Mouse (Mus musculus): Measurements from ENCODE around the gene Mad1l1. TPM values are rescaled to one million over a fixed set of nuclear protein-coding genes. Genes with fewer than 3 reads are reported as not detected.

Mad1l1 gene
- total RNA-seq, 2 experiments from 2014 or later = 15.2 to 16.3 TPM

GRCm38 (mm10) chr5:140213001-140213400 is 108.4 kb downstream of the Mad1l1 start:
- DNase-seq = no peak

- DNase-seq = no peak
Measured at GRCm38 (mm10) chr5:140210417-140211184, 110.8 kb downstream of the Mad1l1 start.

GRCm38 (mm10) chr5:140208743-140209409 is 112.5 kb downstream of the Mad1l1 start:
- DNase-seq = peak; percentile 31 to 55

GRCm38 (mm10) chr5:140206726-140207703 is 114.3 kb downstream of the Mad1l1 start:
- no peak for DNase-seq

- DNase-seq = no peak
Measured at GRCm38 (mm10) chr5:140205991-140206390, 115.4 kb downstream of the Mad1l1 start.

- no peak for DNase-seq
Measured at GRCm38 (mm10) chr5:140204465-140204864, 116.9 kb downstream of the Mad1l1 start.

GRCm38 (mm10) chr5:140204037-140204436 is 117.3 kb downstream of the Mad1l1 start:
- DNase-seq = no peak

- DNase-seq = no peak
Measured at GRCm38 (mm10) chr5:140202451-140202850, 118.9 kb downstream of the Mad1l1 start.

- DNase-seq = no peak
Measured at GRCm38 (mm10) chr5:140201566-140201965, 119.8 kb downstream of the Mad1l1 start.

- no peak for DNase-seq
Measured at GRCm38 (mm10) chr5:140201109-140201508, 120.2 kb downstream of the Mad1l1 start.

GRCm38 (mm10) chr5:140197705-140198104 is 123.6 kb downstream of the Mad1l1 start:
- DNase-seq = peak; percentile 55 to 80

GRCm38 (mm10) chr5:140196446-140196845 is 124.9 kb downstream of the Mad1l1 start:
- no peak for DNase-seq

GRCm38 (mm10) chr5:140194173-140194572 is 127.2 kb downstream of the Mad1l1 start:
- DNase-seq = peak; percentile 51 to 67

GRCm38 (mm10) chr5:140191539-140191938 is 129.8 kb downstream of the Mad1l1 start:
- no peak for DNase-seq

GRCm38 (mm10) chr5:140186351-140186750 is 135.0 kb downstream of the Mad1l1 start:
- no peak for DNase-seq

- DNase-seq = no peak
Measured at GRCm38 (mm10) chr5:140185757-140186156, 135.6 kb downstream of the Mad1l1 start.

- peak in 1 of 2 experiments; percentile 17 for DNase-seq
Measured at GRCm38 (mm10) chr5:140183387-140183786, 138.0 kb downstream of the Mad1l1 start.

- DNase-seq = no peak
Measured at GRCm38 (mm10) chr5:140182351-140182750, 139.0 kb downstream of the Mad1l1 start.

GRCm38 (mm10) chr5:140180016-140180415 is 141.3 kb downstream of the Mad1l1 start:
- DNase-seq = no peak

GRCm38 (mm10) chr5:140178058-140178690 is 143.2 kb downstream of the Mad1l1 start:
- DNase-seq = no peak

GRCm38 (mm10) chr5:140177582-140177981 is 143.8 kb downstream of the Mad1l1 start:
- DNase-seq = no peak

GRCm38 (mm10) chr5:140176370-140176769 is 145.0 kb downstream of the Mad1l1 start:
- DNase-seq = no peak

All from layer of hippocampus, postnatal 36 days (tissue).